Mouse (Mus musculus): ENCODE results near the gene Gm10491.

Gene Gm10491

GRCm38 (mm10) chrX:7878495-7878894, 29.1 kb downstream of the Gm10491 start:
- peak; percentile 31 for DNase-seq

- DNase-seq = peak; percentile 80
Measured at GRCm38 (mm10) chrX:7878007-7878419, 29.6 kb downstream of the Gm10491 start, which contains the start of gene Pim2. TSS of gene Pim2 (plus strand) at chrX:7878262.

- no peak for DNase-seq
Measured at GRCm38 (mm10) chrX:7869826-7870225, 37.8 kb downstream of the Gm10491 start.

GRCm38 (mm10) chrX:7868506-7868905, 39.1 kb downstream of the Gm10491 start:
- no peak for DNase-seq

GRCm38 (mm10) chrX:7867141-7867540, 40.5 kb downstream of the Gm10491 start:
- no peak for DNase-seq

GRCm38 (mm10) chrX:7865786-7866185, 41.8 kb downstream of the Gm10491 start:
- DNase-seq = no peak

- no peak for DNase-seq
Measured at GRCm38 (mm10) chrX:7865343-7865742, 42.3 kb downstream of the Gm10491 start.

GRCm38 (mm10) chrX:7864551-7864950, 43.1 kb downstream of the Gm10491 start:
- DNase-seq = no peak

GRCm38 (mm10) chrX:7863181-7863580, 44.5 kb downstream of the Gm10491 start:
- DNase-seq = no peak

- no peak for DNase-seq
Measured at GRCm38 (mm10) chrX:7859191-7859753, 48.4 kb downstream of the Gm10491 start.

Data from kidney, adult 18-20 months (tissue).